Mouse (Mus musculus) thymus, postnatal 36 days (tissue): ENCODE results near the gene Hk2.

Source experiments
- DNase-seq, 2 experiments: peaks; one replicate each; pipeline ENCODE4 v3.0.0; 2022; ENCODE audit warnings: mixed read lengths in 2 of 2

Gene Hk2

GRCm38 (mm10) chr6:82769704-82770103 lies 4.5 kb downstream of the Hk2 start:
- no peak for DNase-seq

DNA sequence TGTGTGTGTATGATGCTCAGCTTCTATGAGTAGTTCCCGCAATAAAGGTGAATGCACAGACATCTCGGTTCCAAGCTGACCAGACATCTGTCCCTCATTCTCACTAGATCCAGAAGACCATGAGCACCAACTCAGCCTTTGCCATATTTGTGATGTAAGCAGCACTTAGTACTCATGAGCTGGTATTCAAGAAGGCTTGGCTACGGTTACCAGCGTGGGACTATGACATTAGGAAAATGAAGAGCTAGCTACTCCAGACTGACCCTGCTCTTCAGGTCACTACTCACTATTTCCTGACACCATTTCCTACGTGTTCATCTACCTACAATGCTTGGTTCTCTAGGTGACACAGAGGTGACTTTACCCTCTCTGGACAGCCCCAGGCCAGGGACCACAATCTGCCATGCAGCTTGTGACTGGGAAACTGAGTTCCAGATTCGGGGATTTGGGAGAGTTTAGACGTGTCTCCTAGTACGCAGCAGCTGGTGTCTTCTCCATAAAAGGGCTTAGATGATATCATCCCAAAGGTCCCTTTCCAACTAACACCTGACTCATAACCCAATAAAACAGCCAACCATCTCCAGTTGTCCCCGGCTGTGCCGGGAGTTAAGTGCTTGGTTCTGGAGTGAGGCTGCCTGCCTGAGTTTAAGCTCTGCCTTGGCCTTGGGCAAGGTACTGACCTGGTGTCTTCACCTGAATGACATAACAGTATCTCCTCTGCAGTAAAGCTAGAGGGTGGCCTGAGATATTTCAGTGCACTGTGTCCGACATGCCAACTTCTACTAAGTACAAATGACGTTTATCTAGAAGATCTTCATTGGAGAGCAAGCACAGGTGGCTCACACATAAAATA lies 6.3 kb downstream of the Hk2 start:
- no peak for DNase-seq

DNA sequence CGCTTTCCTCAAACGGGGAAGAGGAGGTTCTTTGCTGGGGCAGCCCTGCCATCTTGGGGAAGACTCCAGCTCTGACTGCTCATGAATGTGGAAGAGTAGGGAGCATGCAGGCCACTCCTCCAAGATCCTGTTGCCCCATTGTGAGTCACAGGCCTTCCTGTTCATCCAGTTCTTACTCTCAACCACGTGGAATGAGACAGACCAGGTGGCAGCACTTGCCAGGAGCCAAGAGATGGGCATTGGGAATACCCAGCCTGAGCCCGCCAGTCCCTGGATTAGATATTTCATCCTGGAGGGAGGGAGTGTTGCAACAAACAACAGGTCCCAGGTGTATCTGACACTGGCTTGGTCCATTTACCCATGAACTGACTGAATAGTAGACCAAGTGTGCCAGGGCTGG lies 7.6 kb downstream of the Hk2 start:
- no peak for DNase-seq

- DNase-seq: no peak
Observed at GRCm38 (mm10) chr6:82765261-82765660, 9.0 kb downstream of the Hk2 start.

GRCm38 (mm10) chr6:82763871-82764503 lies 10.3 kb downstream of the Hk2 start:
- no peak for DNase-seq

DNA sequence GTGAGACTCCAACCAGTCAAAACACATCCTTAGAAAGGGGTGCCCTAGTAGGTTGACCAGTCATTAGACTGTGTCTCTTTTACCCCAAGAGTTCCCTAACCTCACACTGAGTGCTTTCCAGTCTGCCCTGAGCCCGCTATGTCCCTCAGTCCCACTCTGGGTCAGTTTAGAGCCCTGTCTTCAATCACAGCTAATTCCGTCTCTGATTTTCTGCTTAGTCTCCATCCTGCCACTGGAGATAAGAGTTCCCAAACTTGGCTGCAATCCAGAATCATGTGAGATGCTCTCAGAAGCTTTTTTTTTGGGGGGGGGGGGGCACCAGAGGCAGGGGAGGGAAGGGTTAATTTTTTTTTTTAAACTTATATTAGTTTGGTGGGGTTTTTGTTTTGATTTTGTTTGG lies 11.5 kb downstream of the Hk2 start:
- DNase-seq: no peak

DNA sequence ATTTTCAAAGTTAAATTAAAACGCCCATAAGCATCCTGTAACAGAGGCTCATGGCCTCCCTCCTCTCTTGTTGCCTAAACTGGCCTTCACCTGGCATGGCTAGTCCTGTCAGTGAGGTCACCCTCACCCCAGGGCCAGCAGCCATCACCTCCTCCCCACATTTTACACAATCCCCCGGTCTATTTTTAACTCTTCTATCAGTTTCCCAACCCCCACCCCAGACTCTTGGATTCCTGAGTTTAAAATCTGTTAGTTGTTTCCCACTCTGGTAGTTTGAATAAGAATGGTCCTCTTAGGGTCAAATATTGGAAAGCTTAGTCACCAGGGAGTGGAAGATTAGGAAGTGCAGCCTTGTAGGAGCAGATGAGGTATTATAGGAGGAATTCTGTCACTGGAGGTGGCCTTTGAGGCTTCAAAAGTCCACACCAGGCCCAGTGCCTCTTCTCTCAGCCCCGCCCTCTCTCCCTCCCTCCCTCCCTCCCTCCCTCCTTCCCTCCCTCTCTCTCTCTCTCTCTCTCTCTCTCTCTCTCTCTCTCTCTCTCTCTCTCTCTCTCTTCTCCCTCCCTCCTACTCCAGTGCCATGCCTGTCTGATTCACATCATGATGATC lies 13.4 kb downstream of the Hk2 start:
- DNase-seq: no peak

GRCm38 (mm10) chr6:82759241-82759640 lies 15.0 kb downstream of the Hk2 start:
- no peak for DNase-seq

- DNase-seq: no peak
Observed at GRCm38 (mm10) chr6:82756799-82757210, 17.4 kb downstream of the Hk2 start.

GRCm38 (mm10) chr6:82756216-82756615 lies 18.0 kb downstream of the Hk2 start:
- no peak for DNase-seq

GRCm38 (mm10) chr6:82755338-82755737 lies 18.9 kb downstream of the Hk2 start:
- no peak for DNase-seq

DNA sequence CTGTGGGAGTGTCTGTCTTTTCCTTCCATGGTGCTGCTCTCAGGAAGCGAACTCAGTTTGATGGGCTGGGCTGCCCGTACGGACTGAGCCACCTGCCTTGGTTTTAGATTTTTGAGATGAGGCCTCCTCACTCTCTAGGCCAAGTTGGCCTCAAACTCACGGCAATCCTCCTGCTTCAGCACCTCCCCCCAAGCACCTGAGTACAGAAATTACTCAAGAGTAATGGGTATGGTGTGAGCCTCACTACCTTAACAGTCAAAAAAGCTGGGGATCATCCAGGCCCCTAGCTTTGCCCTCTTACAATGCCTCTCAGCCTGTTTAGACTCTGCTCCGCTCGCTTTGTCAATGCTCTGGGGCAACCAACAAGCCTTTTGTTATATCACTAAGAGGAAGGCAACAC lies 19.5 kb downstream of the Hk2 start:
- no peak for DNase-seq

GRCm38 (mm10) chr6:82753638-82754361 lies 20.5 kb downstream of the Hk2 start:
- no peak for DNase-seq

DNA sequence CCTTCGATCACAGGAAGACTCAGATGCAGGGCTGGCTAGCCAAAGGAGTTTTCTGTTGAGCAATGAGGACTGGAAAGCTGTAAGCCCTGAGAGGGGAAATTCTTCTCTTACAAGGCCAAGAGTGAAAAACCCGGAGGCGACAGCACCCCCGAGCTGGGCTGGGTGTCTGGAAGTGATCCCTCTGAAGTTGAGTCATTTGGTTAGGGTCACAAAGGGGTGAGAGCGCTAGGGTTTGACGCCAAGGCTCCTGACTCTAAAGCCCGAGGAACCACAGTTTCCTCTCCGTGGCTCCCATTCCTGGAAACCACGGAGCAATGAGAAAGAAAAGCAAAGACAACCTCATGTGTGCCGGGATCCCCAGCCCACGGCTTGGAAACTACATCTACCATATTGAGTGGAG lies 21.2 kb downstream of the Hk2 start:
- no peak for DNase-seq

- DNase-seq: no peak
Observed at GRCm38 (mm10) chr6:82751791-82752190, 22.5 kb downstream of the Hk2 start.

DNA sequence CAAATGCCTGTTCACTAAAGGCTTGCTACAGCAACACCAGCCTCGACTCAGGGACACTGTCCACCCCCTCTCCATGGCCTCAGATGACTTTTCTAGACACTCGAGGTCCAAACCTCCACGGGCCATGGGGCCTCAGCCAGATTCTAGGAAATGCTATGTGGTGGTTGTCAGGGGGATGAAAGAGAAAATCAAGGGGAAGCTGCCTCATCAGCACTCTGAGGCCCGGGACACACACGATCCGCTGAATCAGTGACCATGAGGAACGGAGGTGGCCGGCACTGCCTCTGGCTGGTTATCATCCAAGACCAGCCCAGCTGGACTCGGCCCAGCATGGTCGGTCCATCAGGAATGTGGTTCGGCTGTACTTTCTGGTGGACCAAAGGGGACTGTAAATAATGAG lies 23.2 kb downstream of the Hk2 start:
- DNase-seq: no peak

- no peak for DNase-seq
Observed at GRCm38 (mm10) chr6:82750063-82750462, 24.2 kb downstream of the Hk2 start.

GRCm38 (mm10) chr6:82748106-82748672 lies 26.1 kb downstream of the Hk2 start:
- DNase-seq: no peak

DNA sequence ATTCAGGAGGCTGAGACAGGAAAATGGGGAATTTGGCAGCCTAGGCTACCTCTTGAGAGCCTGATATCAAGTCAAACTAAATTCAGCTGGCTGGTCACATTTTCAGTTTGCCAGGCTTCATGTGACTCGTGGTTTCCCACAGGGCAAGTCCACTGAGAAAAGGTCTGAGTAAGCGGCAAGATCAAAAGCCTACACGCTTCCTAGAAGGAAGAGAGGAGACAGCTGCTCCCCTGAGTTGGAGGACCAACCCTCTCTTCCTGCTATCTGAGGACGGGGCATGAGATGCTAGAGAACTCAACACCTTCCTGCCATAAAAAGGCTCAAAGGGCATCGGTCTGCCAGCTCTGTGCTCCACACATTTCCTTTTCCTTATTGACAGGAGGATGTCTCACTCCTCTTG lies 27.2 kb downstream of the Hk2 start:
- DNase-seq: no peak

- no peak for DNase-seq
Observed at GRCm38 (mm10) chr6:82744553-82744952, 29.7 kb downstream of the Hk2 start.

GRCm38 (mm10) chr6:82741518-82741880 lies 32.8 kb downstream of the Hk2 start:
- no peak for DNase-seq

GRCm38 (mm10) chr6:82740868-82741517 lies 33.3 kb downstream of the Hk2 start:
- DNase-seq: no peak

DNA sequence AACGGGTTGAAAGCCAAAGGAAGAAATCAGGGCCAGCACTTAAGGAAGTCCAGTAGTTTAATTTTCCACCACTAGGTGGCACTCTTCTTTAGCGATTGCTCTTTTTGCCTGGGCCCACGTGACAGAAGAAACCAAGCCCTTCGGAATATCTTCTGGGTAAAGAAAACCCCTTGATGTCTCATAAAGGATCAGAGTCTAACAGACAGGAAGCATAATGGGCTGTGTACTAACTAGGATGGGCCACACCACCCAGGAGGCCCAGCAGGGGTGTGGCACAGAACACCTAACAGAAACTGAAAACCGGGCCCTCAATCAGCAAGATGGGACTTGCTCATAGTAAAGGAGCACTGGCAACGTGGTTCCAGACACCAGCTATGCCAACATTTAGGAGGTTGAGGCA lies 34.0 kb downstream of the Hk2 start:
- peak; percentile 25 to 32 for DNase-seq
